ENCODE assay signal across 10 mouse cellular contexts in genomic region chr7:126848794-126849193, GRCm38 (mm10). TPM values are rescaled to one million over a fixed set of nuclear protein-coding genes. Genes with fewer than 3 reads are reported as not detected.
DNase-seq lines count a peak whose midpoint lies in the region; ATAC-seq and TF ChIP-seq lines count a peak whose summit lies in the region.
"Had no signal": no experiment of that assay in that cellular context is flagged by ENCODE, and none has a peak within 500 bp of the region (broad histone marks: within the 10 kb centered on the region; RNA-seq: fewer than 3 reads in every experiment).

No protein-coding gene starts in this region.

- H3K4me1 ChIP-seq in kidney, embryonic 14.5 days (ENCODE audit: control insufficient read depth, insufficient read depth, low read length), result peaks cover 19% of the 10 kb centered on the region; the same call in 1 of the 2 replicates
- H3K4me1 ChIP-seq in embryonic facial prominence, embryonic 11.5 days (ENCODE audit: control insufficient read depth, insufficient read depth, low read length), result peaks cover 3% of the 10 kb centered on the region; the same call in 1 of the 2 replicates
- peaks cover 24% of the 10 kb centered on the region for H3K4me1 ChIP-seq in hindbrain, embryonic 15.5 days (replicated peaks)
- peaks cover 8% of the 10 kb centered on the region for H3K4me1 ChIP-seq in midbrain, postnatal 0 days (ENCODE audit: insufficient read depth, low read length)

- no peak for DNase-seq in kidney, postnatal 14 days
- no peak for DNase-seq in embryonic facial prominence, embryonic 11.5 days (ENCODE audit: low spot score)
- no peak for DNase-seq in midbrain, postnatal 0 days (ENCODE audit: low spot score)
- no peak for DNase-seq in gastrocnemius, postnatal 10 days
- DNase-seq in layer of hippocampus, postnatal 25 days (ENCODE audit: extremely low spot score in 1 of 2, low spot score in 1 of 2), result no peak
- DNase-seq in heart, adult 11 months, result no peak
- DNase-seq: heart, postnatal 4 days had no signal

- TF ChIP-seq CTCF in midbrain, postnatal 0 days (IDR thresholded peaks at IDR 0.05), result no peak

- WGBS in kidney, embryonic 14.5 days, result 13% methylated on average over 10 of the region's 10 CpGs
- WGBS in embryonic facial prominence, embryonic 11.5 days, result 28% methylated on average over 10 of the region's 10 CpGs
- WGBS in hindbrain, embryonic 15.5 days, result 15% methylated on average over 10 of the region's 10 CpGs
- WGBS in midbrain, postnatal 0 days, result 13% methylated on average over 10 of the region's 10 CpGs

- no peak for ATAC-seq in kidney, embryonic 14.5 days (ENCODE audit: low FRiP score, low TSS enrichment)
- ATAC-seq in embryonic facial prominence, embryonic 11.5 days (replicated peaks; ENCODE audit: insufficient number of reproducible peaks, low FRiP score, low TSS enrichment, low read depth), result 0 out of 2 replicates have a peak, but pooled peaks have one; percentile 12
- ATAC-seq in hindbrain, embryonic 15.5 days (ENCODE audit: low FRiP score, low read depth), result peak; percentile 40; the same call in 1 of the 2 replicates
- no peak for ATAC-seq in midbrain, postnatal 0 days (ENCODE audit: low FRiP score)

- H3K27ac ChIP-seq in kidney, embryonic 14.5 days (ENCODE audit: low read depth, low read length), result no peak overlapping the region
- no peak overlapping the region for H3K27ac ChIP-seq in embryonic facial prominence, embryonic 11.5 days (replicated peaks; ENCODE audit: low read depth, low read length)
- H3K27ac ChIP-seq in hindbrain, embryonic 15.5 days (replicated peaks), result 0 out of 2 replicates have a peak overlapping the region, but pooled peaks have one; percentile 30
- 0 out of 2 replicates have a peak overlapping the region, but pooled peaks have one; percentile 52 for H3K27ac ChIP-seq in midbrain, postnatal 0 days (ENCODE audit: low read depth, low read length)
- H3K27ac ChIP-seq: macrophage had no signal

- peak overlapping the region; percentile 99 for H3K4me2 ChIP-seq in kidney, embryonic 14.5 days (replicated peaks; ENCODE audit: low read depth, low read length)
- H3K4me2 ChIP-seq in embryonic facial prominence, embryonic 11.5 days (ENCODE audit: low read depth, low read length), result peak overlapping the region; percentile 100
- H3K4me2 ChIP-seq in hindbrain, embryonic 15.5 days, result peak overlapping the region; percentile 95
- H3K4me2 ChIP-seq in midbrain, postnatal 0 days (ENCODE audit: low read depth, low read length, poor library complexity, severe bottlenecking), result peak overlapping the region; percentile 91

- no peaks in the 10 kb centered on the region for H3K9me3 ChIP-seq in kidney, embryonic 14.5 days (ENCODE audit: control insufficient read depth, low read length)
- H3K9me3 ChIP-seq in embryonic facial prominence, embryonic 11.5 days (replicated peaks; ENCODE audit: control insufficient read depth, low read length), result no peaks in the 10 kb centered on the region
- no peaks in the 10 kb centered on the region for H3K9me3 ChIP-seq in hindbrain, embryonic 15.5 days
- H3K9me3 ChIP-seq in midbrain, postnatal 0 days (ENCODE audit: low read length), result no peaks in the 10 kb centered on the region

- H3K27me3 ChIP-seq in kidney, embryonic 14.5 days (ENCODE audit: control insufficient read depth, insufficient read depth, low read length), result peaks cover 19% of the 10 kb centered on the region; the same call in 1 of the 2 replicates
- peaks cover 24% of the 10 kb centered on the region for H3K27me3 ChIP-seq in embryonic facial prominence, embryonic 11.5 days (ENCODE audit: control insufficient read depth, insufficient read depth, low read length)
- H3K27me3 ChIP-seq in hindbrain, embryonic 15.5 days, result peaks cover 10% of the 10 kb centered on the region
- H3K27me3 ChIP-seq in midbrain, postnatal 0 days (ENCODE audit: insufficient read depth, low read length), result no peaks in the 10 kb centered on the region

- peak overlapping the region; percentile 60 for H3K4me3 ChIP-seq in kidney, embryonic 14.5 days (ENCODE audit: low read length)
- peak overlapping the region; percentile 58; the same call in 1 of the 2 replicates for H3K4me3 ChIP-seq in embryonic facial prominence, embryonic 11.5 days (ENCODE audit: low read depth, low read length)
- H3K4me3 ChIP-seq in hindbrain, embryonic 15.5 days, result peak overlapping the region; percentile 55
- peak overlapping the region; percentile 49 for H3K4me3 ChIP-seq in midbrain, postnatal 0 days (ENCODE audit: low read depth, low read length)

- peak overlapping the region; percentile 70 for H3K9ac ChIP-seq in kidney, embryonic 14.5 days (ENCODE audit: low read depth, low read length)
- 0 out of 2 replicates have a peak overlapping the region, but pooled peaks have one; percentile 25 for H3K9ac ChIP-seq in embryonic facial prominence, embryonic 11.5 days (replicated peaks; ENCODE audit: low read length)
- peak overlapping the region; percentile 64 for H3K9ac ChIP-seq in hindbrain, embryonic 15.5 days
- peak overlapping the region; percentile 73 for H3K9ac ChIP-seq in midbrain, postnatal 0 days (replicated peaks; ENCODE audit: low read length, poor library complexity, severe bottlenecking)

- H3K36me3 ChIP-seq in kidney, embryonic 14.5 days (ENCODE audit: control insufficient read depth, insufficient read depth, low read length), result peaks cover 19% of the 10 kb centered on the region
- peaks cover 2% of the 10 kb centered on the region; the same call in 1 of the 2 replicates for H3K36me3 ChIP-seq in embryonic facial prominence, embryonic 11.5 days (replicated peaks; ENCODE audit: control insufficient read depth, insufficient read depth, low read depth, low read length)
- H3K36me3 ChIP-seq in hindbrain, embryonic 15.5 days, result peaks cover 20% of the 10 kb centered on the region
- H3K36me3 ChIP-seq in midbrain, postnatal 0 days (ENCODE audit: insufficient read depth, low read length), result peaks cover 27% of the 10 kb centered on the region; the same call in 1 of the 2 replicates

RNA-seq across cellular contexts. Expression of gene Doc2a, which starts 1.6 kb away (rescaled TPM):
- polyA plus RNA-seq in kidney, embryonic 14.5 days (2014; fragmentation: Nextera tagmentation; extraction: Ambion mirVana), result 7.2 and 8.8 TPM in 2 replicates
- 1.5 and 1.7 TPM in 2 replicates for polyA plus RNA-seq in embryonic facial prominence, embryonic 11.5 days (2014; fragmentation: Nextera tagmentation; extraction: Ambion mirVana)
- polyA plus RNA-seq in hindbrain, embryonic 15.5 days (2015; fragmentation: Nextera tagmentation; extraction: Ambion mirVana), result 28.2 and 28.8 TPM in 2 replicates
- 53.8 and 64.1 TPM in 2 replicates for total RNA-seq in midbrain, postnatal 0 days (2014; rRNA removed)
- 36.3 and 41.2 TPM in 2 replicates for polyA plus RNA-seq in midbrain, postnatal 0 days (2015; fragmentation: Nextera tagmentation; extraction: Ambion mirVana)
- total RNA-seq in gastrocnemius, postnatal 10 days (2021), result under 1 TPM; 0.14 to 0.68 TPM
- 10 to 100 TPM; 15.6 to 16.2 TPM for total RNA-seq in layer of hippocampus, postnatal 25 days (2021)
- total RNA-seq: heart, postnatal 4 days had no signal

RNA-seq across cellular contexts. Expression of gene Hirip3, which starts 13.0 kb away (rescaled TPM):
- 22.8 and 23.5 TPM in 2 replicates for polyA plus RNA-seq in kidney, embryonic 14.5 days (2014; fragmentation: Nextera tagmentation; extraction: Ambion mirVana)
- 18.8 and 23.4 TPM in 2 replicates for polyA plus RNA-seq in embryonic facial prominence, embryonic 11.5 days (2014; fragmentation: Nextera tagmentation; extraction: Ambion mirVana)
- polyA plus RNA-seq in hindbrain, embryonic 15.5 days (2015; fragmentation: Nextera tagmentation; extraction: Ambion mirVana), result 22.6 and 24.0 TPM in 2 replicates
- total RNA-seq in midbrain, postnatal 0 days (2014; rRNA removed), result 6.6 and 10.0 TPM in 2 replicates
- polyA plus RNA-seq in midbrain, postnatal 0 days (2015; fragmentation: Nextera tagmentation; extraction: Ambion mirVana), result 12.2 and 16.3 TPM in 2 replicates
- 10 to 100 TPM; 11.9 to 18.1 TPM for total RNA-seq in gastrocnemius, postnatal 10 days (2021)
- total RNA-seq in layer of hippocampus, postnatal 25 days (2021), result 10 to 100 TPM; 19.5 to 31.1 TPM

RNA-seq across cellular contexts. Expression of gene Ino80e, which starts 13.4 kb away (rescaled TPM):
- polyA plus RNA-seq in kidney, embryonic 14.5 days (2014; fragmentation: Nextera tagmentation; extraction: Ambion mirVana), result 92.4 and 94.0 TPM in 2 replicates
- polyA plus RNA-seq in embryonic facial prominence, embryonic 11.5 days (2014; fragmentation: Nextera tagmentation; extraction: Ambion mirVana), result 100 and 101 TPM in 2 replicates
- 91.5 and 94.6 TPM in 2 replicates for polyA plus RNA-seq in hindbrain, embryonic 15.5 days (2015; fragmentation: Nextera tagmentation; extraction: Ambion mirVana)
- 55.0 and 60.3 TPM in 2 replicates for total RNA-seq in midbrain, postnatal 0 days (2014; rRNA removed)
- 87.8 and 93.5 TPM in 2 replicates for polyA plus RNA-seq in midbrain, postnatal 0 days (2015; fragmentation: Nextera tagmentation; extraction: Ambion mirVana)
- total RNA-seq in gastrocnemius, postnatal 10 days (2021), result 10 to 100 TPM; 18.6 to 23.6 TPM
- 10 to 100 TPM; 50.7 to 51.7 TPM for total RNA-seq in layer of hippocampus, postnatal 25 days (2021)

RNA-seq across cellular contexts. Expression of gene 4930451I11Rik, which starts 17.4 kb away (rescaled TPM):
- polyA plus RNA-seq in kidney, embryonic 14.5 days (2014; fragmentation: Nextera tagmentation; extraction: Ambion mirVana), result not detected in 2 replicates
- not detected in 2 replicates for polyA plus RNA-seq in embryonic facial prominence, embryonic 11.5 days (2014; fragmentation: Nextera tagmentation; extraction: Ambion mirVana)
- 0.43 TPM in 1 of 2 replicates, not detected in the other for polyA plus RNA-seq in hindbrain, embryonic 15.5 days (2015; fragmentation: Nextera tagmentation; extraction: Ambion mirVana)
- total RNA-seq in midbrain, postnatal 0 days (2014; rRNA removed), result not detected in 2 replicates
- polyA plus RNA-seq in midbrain, postnatal 0 days (2015; fragmentation: Nextera tagmentation; extraction: Ambion mirVana), result 1.1 TPM in 1 of 2 replicates, not detected in the other
- total RNA-seq in gastrocnemius, postnatal 10 days (2021), result not detected
- not detected for total RNA-seq in layer of hippocampus, postnatal 25 days (2021)
- total RNA-seq: heart, postnatal 4 days had no signal
- polyA plus RNA-seq: macrophage had no signal

RNA-seq across cellular contexts. Expression of gene Taok2, which starts 35.7 kb away (rescaled TPM):
- 24.9 and 29.2 TPM in 2 replicates for polyA plus RNA-seq in kidney, embryonic 14.5 days (2014; fragmentation: Nextera tagmentation; extraction: Ambion mirVana)
- polyA plus RNA-seq in embryonic facial prominence, embryonic 11.5 days (2014; fragmentation: Nextera tagmentation; extraction: Ambion mirVana), result 21.6 and 23.6 TPM in 2 replicates
- polyA plus RNA-seq in hindbrain, embryonic 15.5 days (2015; fragmentation: Nextera tagmentation; extraction: Ambion mirVana), result 56.2 and 58.1 TPM in 2 replicates
- 143 and 160 TPM in 2 replicates for total RNA-seq in midbrain, postnatal 0 days (2014; rRNA removed)
- 45.3 and 47.3 TPM in 2 replicates for polyA plus RNA-seq in midbrain, postnatal 0 days (2015; fragmentation: Nextera tagmentation; extraction: Ambion mirVana)
- 10 to 100 TPM; 40.2 to 52.3 TPM for total RNA-seq in gastrocnemius, postnatal 10 days (2021)
- total RNA-seq in layer of hippocampus, postnatal 25 days (2021), result 100 to 1,000 TPM; 150 to 163 TPM

Comparison
In these comparisons a context has a peak if more than half of its experiments do, and no peak if none do; other contexts are left out.
1. ATAC-seq: peak in embryonic facial prominence, embryonic 11.5 days (single experiment) and hindbrain, embryonic 15.5 days (single experiment); none in kidney, embryonic 14.5 days (single experiment) and midbrain, postnatal 0 days (single experiment).
2. H3K27ac ChIP-seq: peak in hindbrain, embryonic 15.5 days (single experiment) and midbrain, postnatal 0 days (single experiment); none in kidney, embryonic 14.5 days (single experiment) and embryonic facial prominence, embryonic 11.5 days (single experiment).
3. Peak in every context shown above with its lines, with median percentiles within 50 percentile points of each other: H3K4me2 ChIP-seq, H3K4me3 ChIP-seq and H3K9ac ChIP-seq.